Mouse (Mus musculus): Measurements from ENCODE around the gene Gm20388.

Gm20388 gene

DNA sequence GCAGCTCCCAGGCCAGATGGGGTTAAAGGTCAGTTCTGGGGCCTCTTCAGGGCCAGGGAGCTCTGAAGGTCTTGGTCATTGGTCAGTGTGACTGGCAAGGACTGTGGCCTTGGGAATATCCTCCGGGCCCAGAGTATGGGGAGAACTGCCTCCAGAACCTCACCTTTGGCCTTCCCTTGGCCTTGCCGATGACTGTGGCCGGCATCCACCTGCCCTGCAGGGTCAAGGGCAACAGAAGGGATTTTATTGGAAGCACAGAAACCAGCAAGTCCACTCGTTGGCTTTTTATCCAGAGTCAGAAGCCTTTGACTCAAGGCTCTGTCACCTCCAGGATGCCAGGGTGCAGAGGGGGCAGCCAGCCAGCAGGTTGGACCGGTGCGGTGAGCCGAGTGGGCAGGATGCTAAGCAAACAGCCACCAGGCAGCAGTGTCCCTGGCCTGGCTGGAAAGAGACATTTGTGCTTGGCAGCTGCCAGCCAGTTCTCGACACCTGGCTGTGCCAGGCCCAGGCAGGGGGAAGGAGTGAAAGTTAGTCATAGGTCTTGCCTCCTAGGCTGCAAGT is 590.1 kb downstream of the Gm20388 start:
- no peak for DNase-seq

DNA sequence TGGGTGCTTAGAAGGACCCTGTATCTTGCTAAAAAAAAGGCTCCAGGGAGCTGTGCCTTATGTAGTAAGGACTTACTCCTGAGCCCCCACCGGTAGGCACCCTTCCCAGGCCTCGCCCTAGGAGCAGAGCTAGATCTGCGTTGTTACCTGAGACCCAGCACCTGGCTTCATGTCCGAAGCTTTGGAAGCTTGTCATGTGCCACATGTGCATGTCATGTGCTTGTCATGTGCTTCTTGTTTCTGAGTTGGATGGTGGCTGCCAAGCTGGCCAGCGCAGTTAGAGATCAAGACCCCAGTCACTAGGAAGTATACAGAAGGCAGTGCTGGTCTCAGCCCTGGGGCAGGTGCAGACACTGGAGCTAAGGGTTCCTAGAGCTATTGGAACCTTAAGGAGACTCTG is 590.8 kb downstream of the Gm20388 start:
- no peak for DNase-seq

DNA sequence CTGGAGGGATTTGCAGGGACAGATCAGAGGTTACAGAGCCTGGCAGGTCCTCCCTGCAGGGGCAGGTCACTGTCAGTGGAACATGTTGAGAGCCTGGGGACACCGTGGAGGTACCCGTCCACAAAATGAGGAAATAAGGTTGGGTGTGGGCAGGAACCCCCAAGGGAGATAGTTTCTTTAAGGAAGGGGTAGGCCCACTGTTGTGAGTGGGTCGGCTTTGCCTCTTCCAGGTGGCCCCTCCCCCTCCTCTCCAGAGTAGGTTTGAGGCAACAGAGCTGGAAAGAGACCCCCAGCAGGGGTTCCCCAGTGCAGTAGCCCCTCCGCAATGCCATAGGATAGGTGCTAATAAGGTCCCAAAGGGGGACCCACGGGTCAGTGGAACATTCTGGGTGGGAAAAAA is 591.8 kb downstream of the Gm20388 start:
- no peak for DNase-seq

DNA sequence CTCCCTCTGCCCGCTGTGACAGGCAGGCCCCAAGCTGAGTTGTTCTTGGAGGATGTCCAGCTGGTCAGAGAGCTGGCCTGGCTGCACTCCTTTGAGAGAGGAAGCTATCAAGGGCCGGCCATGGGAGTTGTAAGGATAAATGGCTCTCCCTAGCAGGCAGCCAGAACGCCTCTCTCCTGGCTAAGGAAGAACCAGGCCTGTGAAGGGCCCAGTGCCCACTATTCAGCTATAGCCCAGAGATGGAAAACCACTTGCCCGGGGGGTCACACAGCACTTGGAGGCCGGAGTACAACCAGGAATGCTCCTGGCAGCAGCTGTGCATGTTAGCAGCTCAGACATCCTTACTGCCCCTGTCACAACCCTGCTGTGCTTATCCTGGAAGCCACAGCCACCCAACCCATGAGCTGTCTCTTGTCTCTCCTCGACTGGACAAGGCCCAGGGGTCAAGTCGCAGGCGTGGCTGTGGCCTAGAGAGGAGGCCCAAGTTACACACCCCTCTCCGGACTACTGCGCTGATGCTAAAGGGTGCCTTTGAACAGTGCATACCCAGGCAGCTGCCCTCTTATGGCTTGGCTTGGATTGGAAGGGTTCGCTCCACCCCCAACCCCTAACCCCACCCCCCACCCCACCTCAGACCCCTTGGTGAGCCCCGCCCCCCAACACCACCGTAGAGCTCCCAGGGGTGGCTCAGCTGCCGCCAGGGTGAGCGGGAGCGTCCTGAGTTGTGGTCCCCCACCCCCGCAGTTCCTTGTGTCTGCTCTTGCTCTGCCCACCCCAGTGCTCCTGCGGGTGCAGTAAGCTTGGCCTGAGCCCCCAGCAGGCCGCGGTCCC is 593.8 kb downstream of the Gm20388 start:
- DNase-seq = peak; percentile 66 to 77

DNA sequence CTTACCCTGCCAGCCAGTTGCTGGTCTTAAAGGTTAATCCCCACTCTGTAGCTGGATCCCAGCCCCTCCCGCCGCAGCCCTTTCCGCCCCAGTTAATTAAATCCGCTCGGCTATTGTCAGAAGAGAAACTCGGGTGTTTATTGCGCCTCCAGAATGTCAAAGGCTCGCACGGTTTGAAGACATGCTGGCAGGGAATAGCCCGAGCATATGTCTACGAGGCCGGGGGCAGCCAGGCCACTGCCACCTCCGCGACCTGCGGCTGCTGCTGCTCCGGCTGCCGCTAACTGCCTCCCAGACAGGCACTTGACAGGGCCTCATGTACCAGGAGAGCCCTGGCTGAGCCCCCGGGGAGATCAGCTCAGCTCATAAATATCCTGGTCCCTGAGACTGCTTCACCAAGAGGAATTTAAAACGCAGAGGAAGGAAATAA is 594.5 kb downstream of the Gm20388 start:
- no peak for DNase-seq

DNA sequence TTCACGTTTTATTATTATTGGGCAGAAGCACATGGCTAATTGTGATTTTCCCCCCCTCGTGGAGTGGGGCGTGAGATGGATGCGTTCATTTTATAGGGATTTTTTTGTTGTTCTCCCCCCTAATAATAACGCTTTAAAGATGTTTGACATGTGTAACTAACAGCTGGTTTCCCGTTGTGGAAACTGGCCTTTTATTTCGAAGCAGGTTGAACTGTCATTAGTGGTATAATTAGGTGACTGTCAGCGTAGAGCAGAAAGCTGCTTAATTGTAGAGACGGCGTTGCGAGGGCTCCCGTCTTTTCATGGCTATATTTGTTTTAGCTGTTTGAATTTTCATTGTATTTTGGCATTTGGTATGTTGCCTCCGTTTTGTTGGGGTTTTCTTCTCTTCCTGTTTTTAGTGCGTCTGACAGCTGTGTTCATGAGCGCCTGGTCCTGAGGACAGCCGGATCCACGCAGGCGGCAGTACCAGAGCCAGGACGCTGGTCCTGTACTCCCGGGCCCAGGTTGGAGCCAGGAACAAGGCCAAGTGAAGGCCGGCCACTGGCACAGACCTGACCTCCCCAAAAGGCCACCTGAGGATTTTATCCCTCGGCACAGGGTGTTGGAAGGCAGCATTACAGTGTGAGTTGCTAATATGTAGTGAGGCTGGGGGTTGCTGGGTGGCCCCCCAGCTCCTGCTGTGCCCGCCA is 595.1 kb downstream of the Gm20388 start:
- DNase-seq = no peak

DNA sequence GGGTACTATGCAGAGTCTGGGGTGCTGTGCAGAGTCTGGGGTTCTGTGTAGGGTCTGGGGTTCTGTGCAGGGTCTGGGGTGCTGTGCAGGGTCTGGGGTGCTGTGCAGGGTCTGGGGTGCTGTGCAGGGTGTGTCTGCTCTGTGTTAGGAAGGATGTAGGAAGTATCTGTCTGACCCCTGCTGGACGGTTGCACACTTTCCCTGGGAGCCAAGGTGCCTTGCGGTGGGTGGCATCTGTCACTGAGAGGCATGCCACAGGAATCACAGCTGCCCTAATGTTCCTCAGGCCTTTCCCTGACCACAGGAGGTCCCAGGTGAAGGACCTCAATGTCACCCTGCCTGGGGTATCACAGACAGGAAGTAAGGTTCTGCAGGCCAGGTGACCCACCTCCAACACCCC is 595.9 kb downstream of the Gm20388 start:
- no peak for DNase-seq

DNA sequence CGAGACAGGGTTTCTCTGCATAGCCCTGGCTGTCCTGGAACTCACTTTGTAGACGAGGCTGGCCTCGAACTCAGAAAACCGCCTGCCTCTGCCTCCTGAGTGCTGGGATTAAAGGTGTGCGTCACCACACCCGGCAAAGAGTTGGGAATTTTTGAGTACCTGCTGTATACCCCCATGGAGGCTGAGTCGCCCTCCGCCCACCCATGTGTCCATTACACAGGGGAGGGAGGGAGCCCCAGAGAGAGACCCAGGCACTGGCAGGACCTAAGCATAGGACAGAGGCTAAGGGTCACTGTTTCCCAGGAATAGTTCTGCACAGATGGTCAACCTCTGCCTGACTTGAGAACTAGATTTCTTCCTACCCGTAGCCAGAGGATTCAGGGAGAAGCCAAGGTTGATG is 596.6 kb downstream of the Gm20388 start:
- DNase-seq = no peak

DNA sequence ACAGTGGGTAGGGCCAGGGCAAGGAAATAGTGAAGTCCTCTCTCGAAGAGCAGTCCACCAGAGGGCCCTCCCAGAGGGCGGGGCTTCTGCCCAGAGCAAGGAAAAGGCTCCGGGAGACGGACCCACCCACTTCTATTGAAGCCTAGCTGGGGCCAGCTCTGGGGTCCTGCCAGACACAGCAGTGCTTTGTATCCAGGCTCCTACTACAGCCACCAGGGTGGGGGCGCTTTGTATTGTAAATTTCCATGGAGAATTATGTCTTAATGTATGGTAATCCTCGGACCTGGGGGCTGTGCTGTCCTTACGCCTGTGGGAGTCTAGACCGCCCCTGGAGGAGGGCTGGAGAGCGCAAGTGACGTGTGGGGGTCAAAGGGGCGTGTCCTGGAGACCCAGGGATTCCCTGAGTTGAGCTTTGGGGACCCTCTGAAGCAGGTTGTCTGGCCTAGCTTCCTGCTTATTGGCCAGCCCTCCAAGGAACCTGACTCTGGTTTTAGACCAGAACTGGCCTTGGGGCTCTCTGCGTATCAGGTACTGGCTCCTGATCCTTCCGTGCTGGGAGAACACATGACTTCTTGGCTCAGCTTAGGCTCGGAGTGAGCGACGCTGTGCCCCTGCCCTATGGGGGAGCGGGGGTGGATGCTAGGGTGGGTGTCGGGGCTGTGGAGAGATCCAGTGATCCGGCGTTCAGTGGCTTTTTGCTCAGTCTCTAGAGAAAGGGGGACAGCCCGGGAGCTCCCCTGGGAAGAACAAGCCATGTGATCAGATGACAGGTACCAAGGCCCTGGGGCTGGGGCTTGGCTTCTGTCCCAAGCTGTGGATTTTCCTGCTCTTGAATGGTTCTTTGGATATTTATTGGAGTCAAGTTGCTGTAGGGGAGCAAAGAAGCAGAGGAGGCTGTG is 598.7 kb downstream of the Gm20388 start:
- no peak for DNase-seq

DNA sequence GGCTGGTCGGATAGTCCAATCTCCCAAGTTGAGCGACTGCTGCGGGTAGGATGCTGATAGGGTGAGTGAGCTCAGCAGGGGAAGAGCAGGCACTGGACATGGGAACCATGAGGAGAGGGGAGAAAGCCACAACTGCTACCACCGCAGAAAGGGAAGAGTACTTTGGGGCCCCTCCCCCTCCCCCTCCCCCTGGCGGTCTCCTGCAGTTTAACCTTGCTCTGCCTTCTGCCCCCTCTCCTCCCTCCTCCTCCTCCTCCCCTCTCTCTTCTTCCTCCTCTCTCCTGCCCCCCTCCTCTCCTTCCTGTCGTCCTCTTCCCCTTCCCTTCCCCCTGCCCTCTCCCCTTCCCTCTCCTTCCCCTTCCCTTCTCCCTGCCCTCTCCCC is 599.4 kb downstream of the Gm20388 start:
- no peak for DNase-seq

DNA sequence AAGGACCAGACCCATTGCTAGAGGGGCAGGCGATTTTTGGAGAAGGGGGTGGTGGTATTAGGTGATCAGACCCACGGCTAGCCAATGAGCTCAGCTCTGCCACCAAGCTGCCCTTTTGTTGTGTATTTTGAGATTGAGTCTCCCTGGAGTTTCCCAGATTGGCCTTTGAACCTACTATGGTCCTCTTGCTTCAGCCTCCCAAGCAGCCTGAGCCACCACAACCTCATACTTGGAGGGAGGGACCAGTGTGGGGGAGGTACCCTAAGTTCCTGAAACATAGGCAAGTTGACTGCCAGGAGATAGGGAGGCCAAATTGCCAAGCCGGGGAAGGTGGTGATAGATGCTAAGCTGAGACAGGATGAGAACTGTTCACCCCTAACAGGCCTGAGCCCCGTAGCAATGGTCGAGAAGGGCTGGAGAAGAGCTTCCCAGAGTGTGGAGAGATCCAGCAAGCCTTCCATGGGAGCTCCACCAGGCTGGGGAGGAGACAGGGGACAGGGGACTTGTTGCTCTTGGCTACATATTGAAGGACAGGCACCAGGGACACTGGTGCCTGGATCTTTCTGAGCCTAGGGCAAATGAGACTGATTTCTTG is 600.3 kb downstream of the Gm20388 start:
- DNase-seq = no peak

DNA sequence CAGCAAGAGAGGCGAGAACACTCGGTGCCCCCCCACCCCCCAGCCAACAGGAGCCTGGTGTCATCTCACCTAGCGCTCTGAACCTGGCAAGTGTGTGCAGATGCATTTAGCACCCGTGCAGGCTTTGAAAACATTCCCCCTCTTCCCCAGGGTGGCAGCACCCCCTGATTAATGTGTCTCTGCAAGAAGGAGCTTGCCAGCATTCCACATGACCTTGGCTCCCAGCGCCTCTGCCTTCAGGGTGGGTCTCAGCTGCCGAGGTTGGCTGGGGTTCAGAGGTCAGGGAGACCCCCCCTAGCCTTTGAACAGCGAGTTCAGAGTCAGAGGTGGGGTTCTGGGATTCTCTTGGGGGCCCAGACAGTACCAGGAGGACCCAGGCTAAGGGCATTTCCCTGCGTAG is 601.1 kb downstream of the Gm20388 start:
- DNase-seq = no peak

DNA sequence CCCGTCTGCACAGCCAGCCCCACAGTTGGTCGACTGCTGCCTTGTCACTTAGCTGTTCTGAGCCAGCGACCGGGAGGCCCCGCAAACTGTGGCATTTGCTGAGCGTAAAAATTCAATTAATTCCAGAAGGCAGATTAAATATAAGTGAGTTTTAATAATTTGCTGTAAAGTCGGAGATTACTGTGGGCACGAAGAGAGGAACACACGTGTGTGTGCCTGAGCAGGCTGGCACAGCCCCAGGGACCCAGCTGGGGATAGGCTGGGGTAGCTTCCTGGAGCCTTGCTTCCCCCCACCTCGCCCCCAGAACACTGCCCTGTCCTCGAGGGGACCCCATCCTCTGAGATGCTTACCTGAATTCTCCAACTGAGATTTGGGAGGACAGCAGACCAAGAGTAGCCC is 601.7 kb downstream of the Gm20388 start:
- no peak for DNase-seq

DNA sequence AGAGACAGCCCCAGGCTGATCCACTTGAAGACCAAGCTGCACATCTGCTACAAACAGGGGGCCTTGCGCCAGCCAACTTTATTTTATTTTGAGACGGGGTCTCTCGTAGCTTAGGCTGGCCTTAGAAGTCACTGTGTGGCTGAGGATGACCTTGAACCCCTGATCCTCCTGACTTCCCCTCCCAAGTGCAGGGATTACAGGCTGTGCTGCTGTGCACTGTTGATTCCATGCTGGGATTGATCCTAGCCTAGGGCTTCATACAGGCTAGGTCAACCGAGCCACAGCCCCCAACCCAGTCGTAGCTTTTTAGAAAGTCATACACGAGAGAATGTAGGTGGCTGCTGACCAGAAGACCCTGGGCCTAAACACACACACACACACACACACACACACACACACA is 602.5 kb downstream of the Gm20388 start:
- no peak for DNase-seq

DNA sequence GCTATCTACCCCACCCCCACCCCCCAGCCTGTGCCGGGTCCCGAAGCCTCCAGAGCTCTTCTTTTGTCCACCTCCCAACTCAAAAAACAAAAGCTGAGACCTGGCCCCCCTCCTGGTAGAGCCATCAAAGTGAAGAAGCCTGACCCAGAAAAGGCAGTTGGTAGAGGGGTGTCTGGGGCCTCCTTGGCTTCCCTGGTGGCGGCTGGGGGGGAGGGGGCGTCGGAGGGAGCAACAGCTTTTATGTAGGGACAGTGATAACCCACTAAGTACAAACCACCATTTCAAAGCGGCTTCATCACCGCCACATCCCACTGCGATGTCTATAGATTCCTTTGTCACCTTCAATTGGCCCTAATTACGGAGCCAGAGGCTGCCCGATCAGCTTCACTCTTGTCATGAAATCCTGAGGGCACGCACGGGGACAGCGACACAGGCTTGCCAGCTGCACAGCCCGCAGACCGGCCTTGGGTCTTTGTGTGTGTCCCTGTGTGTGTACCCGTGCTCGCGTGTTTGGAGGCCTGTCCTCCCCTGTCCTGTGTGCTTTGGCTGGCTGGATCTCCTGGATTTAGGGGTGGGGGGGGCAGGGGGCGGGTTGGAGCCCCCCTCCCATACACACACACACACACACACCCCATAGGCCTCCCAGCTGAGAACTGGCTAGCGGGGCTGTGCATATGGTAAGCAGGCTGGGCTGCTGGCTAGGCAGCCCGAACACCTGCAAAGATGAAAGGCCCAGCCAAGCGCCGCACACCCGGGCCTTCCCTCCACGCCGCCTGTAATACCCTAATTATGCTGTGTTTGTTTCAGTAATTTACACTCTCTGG is 603.2 kb downstream of the Gm20388 start:
- DNase-seq = no peak

DNA sequence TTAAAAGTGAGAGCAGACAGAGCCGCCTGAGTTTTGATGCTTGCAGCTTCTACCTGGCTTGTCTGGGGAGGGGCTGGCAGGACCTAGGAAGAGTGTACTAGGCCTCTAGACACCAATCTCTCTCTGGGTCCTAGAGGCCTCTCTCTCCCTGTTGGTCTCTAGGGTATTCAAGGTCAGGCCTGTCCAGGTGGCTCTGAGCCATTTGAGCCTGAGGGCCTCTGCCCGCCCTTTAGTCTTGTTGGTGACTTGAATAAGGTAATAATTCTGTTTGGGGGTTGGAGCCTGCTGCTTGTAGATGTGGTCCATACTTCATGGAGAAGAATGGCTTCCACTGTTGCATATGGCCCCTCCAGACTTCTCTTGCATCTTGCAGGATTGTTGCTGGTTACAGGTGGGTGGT is 604.6 kb downstream of the Gm20388 start:
- DNase-seq = no peak

DNA sequence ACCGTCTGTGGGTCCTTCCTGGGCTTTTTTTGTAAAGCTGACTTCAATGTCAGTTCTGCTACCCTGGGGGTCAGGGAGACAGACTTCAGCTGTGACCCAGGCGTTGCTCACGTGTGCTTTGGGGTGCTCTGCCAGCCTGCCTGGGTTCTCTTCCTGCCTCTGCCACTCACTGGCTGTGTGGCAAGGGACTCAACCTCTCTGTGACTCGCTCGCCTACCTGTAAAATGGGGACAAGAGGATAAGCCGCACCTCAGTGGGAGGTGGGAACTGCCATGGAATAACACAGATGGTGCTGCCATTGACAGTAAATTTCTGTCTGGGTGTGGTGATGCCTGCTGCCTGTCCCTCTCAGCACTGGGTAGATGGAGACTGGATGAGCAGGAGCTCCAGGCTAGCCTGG is 605.0 kb downstream of the Gm20388 start:
- DNase-seq = no peak

DNA sequence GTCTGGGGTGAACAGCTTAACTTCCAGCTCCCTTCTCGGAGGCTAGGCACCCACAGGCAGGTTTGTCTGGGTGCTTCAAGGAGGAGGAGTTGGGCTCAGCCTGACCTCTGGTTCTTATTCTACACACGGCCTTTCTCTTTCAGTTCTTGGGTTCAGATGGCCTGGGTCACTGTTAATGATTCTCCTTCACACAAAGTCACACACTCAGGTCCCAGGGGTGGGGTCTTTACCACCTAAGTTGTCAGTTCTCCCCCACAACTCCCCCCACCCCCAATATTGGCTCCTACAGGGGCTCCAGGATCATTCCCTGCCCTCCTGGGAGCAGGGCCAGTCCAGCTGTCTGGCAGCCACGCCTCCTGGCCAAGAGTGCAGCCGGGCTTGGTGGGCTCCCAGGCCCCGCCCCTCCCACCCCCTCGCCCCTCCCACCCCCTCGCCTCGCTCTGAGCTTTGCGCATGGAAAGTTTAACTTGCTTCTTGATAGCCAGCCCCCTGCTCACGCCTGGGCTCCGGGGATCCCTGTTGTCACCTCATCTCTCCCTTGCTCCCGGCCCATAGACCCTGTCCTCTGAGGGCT is 605.6 kb downstream of the Gm20388 start:
- no peak for DNase-seq

DNA sequence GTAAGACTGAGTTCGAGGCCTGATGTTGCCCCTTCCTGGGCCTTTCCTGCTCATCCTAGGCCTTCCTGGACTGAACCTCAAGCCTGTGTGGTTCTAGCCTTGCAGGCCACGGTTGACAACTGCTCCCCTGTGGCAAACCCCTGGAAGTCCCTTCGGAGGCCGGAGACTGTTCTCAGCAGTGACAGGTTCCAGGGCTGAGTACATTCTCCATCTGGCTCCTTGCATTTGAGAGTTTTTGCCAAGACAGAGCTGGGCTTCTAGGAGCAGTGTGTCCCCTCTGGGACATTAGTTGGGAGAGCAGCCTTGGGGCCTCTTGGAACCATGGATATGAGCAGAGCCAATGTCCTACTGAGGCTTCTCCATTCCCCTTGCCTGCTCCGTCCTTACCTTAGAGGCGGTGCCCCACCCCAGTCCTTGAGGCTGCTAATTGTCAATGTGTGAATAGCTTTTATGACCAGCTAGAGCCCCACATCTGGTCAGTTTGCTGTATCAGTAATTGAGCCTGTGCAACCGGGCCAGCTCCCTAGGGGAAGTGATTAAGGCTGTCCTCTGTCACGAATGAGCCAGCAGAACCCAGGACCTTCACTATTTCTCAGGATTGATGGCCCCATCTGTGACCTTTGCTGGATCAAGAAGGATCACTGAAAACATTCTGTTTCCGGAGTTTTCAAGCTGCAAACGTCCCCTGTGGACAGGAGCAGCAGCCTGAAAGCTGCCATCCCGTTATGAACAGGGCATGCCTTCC is 607.2 kb downstream of the Gm20388 start:
- DNase-seq = no peak

DNA sequence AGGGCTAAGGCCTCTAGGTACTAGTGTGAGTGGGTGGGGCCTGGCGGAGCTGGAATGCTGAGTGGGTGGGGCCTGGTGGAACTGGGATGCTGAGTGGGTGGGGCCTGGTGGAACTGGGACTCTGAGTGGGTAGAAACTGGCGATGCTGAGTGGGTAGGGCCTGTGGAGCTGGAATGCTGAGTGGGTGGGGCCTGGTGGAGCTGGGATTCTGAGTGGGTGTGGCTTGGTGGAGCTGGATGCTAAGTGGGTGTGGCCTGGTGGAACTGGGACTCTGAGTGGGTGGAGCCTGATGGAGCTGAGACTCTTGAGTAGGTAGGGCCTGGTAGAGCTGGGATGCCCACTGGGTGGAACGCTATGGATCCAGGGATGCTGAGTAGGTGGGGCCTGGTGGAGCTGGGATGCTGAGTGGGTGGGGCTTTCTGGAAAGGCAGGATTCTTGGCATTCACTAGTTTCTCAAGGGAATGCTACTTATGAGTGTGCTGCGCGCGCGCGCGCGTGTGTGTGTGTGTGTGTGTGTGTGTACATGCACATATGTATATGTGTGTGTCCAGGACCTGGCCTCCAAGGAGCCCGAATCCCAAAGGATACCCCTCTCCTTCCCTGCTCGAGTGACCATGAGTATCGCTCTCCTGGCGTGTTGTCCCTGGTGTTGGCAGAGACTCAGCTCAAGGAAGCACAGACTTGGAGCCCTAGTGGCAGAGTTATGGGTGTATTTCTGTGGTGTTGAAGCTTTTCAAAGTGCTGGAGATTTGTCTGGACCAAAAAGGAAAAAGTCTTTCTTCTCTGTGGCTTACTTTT is 608.3 kb downstream of the Gm20388 start:
- no peak for DNase-seq
